Mouse (Mus musculus): ENCODE results near the gene Gnai1. TPM values are rescaled to one million over a fixed set of nuclear protein-coding genes. Genes with fewer than 3 reads are reported as not detected.
A peak's percentile ranks its signal among the peaks of the same experiment; 100 is the strongest.
"Not testable (repeated sequence)": the region's sequence is repeated elsewhere in the genome, so short reads cannot be mapped to it uniquely, and the experiment has no call there.

Gnai1 gene
- polyA plus RNA-seq, 1 experiment: not detected

- WGBS: 82% methylated on average over 4 of the region's 4 CpGs
- Histone ChIP-seq H3K27ac (ENCODE audit: insufficient read depth, low read depth, low read length) (no peak overlapping the region), H3K4me1 (ENCODE audit: control insufficient read depth, insufficient read depth, low read length) (peaks cover 3% of the 10 kb centered on the region; the same call in 1 of the 2 replicates), H3K4me3 (ENCODE audit: insufficient read depth, low read depth, low read length) (no peak overlapping the region)
- TF ChIP-seq POLR2A (IDR thresholded peaks at IDR 0.05; ENCODE audit: insufficient read depth, low read depth, low read length): no peak
- TF ChIP-seq CTCF (IDR thresholded peaks at IDR 0.05; ENCODE audit: insufficient read depth, low read depth, low read length): no peak
Measured at GRCm38 (mm10) chr5:18343455-18344142, 16.6 kb downstream of the Gnai1 start.

DNA sequence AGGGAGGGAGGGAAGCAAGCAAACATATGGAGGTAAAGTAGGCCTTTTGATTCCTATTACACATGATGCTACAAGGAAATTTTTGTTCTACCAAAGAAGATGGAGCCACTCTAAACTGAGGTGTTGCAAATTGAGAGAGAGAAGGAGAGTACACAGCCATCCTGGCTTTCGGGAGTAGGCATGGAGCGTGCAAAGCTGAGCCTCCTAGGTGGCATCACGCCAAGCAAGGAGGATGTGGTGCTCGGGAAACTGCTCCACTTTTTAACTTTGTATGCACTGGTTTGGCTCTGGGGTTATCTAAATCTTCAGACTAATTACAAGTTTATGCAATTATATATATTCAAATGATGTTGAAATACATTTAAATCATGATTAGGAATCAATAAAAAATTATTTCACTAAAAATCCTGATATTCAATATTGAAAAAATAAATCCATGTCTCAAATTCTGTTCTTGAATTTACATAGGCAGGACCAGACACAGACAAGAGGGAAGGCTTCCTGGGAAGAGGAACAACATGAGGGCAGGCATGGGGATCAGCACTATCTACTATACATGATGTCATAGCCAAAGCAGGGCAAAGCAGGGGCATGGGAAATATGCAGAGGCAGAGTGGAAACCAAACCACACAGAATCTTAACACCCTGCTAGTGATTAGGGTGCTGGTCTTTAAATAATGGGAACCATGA lies 17.2 kb downstream of the Gnai1 start:
- no peak overlapping the region for H3K27ac ChIP-seq (ENCODE audit: insufficient read depth, low read depth, low read length)
- WGBS: 30% methylated on average over 4 of the region's 4 CpGs
- TF ChIP-seq POLR2A (IDR thresholded peaks at IDR 0.05; ENCODE audit: insufficient read depth, low read depth, low read length) (no peak), CTCF (IDR thresholded peaks at IDR 0.05; ENCODE audit: insufficient read depth, low read depth, low read length) (no peak)
- H3K4me1 ChIP-seq (ENCODE audit: control insufficient read depth, insufficient read depth, low read length): peaks cover 3% of the 10 kb centered on the region; the same call in 1 of the 2 replicates
- no peak overlapping the region for H3K4me3 ChIP-seq (ENCODE audit: insufficient read depth, low read depth, low read length)

DNA sequence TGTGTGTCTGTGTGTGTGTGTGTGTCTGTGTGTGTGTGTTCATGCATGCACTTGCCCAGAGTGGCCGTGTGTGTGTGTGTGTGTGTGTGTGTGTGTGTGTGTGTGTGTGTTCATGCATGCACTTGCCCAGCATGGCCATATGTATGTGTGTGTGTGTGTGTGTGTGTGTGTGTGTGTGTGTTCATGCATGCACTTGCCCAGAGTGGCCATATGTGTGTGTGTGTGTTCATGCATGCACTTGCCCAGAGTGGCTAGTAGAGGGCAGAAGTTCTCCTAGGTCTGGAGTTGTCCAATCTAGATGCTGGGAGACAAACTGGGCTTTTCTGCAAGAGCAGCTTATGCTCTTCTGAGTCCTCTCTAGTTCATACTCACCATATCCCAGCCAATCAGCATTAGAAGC lies 18.3 kb downstream of the Gnai1 start:
- H3K27ac ChIP-seq (ENCODE audit: insufficient read depth, low read depth, low read length); H3K4me3 ChIP-seq (ENCODE audit: insufficient read depth, low read depth, low read length); H3K4me1 ChIP-seq (ENCODE audit: control insufficient read depth, insufficient read depth, low read length): not testable (repeated sequence)
- WGBS: 82% methylated on average over 1 of the region's 1 CpGs

GRCm38 (mm10) chr5:18332256-18332655 lies 27.9 kb downstream of the Gnai1 start:
- 66% methylated on average over 5 of the region's 5 CpGs for WGBS
- TF ChIP-seq CTCF (IDR thresholded peaks at IDR 0.05; ENCODE audit: insufficient read depth, low read depth, low read length) (no peak), POLR2A (IDR thresholded peaks at IDR 0.05; ENCODE audit: insufficient read depth, low read depth, low read length) (no peak)
- Histone ChIP-seq H3K27ac (ENCODE audit: insufficient read depth, low read depth, low read length) (no peak overlapping the region), H3K4me3 (ENCODE audit: insufficient read depth, low read depth, low read length) (no peak overlapping the region), H3K4me1 (ENCODE audit: control insufficient read depth, insufficient read depth, low read length) (peaks cover 3% of the 10 kb centered on the region)

- H3K4me1 ChIP-seq (ENCODE audit: control insufficient read depth, insufficient read depth, low read length): peaks cover 3% of the 10 kb centered on the region
- no peak for TF ChIP-seq CTCF (IDR thresholded peaks at IDR 0.05; ENCODE audit: insufficient read depth, low read depth, low read length)
- TF ChIP-seq POLR2A (IDR thresholded peaks at IDR 0.05; ENCODE audit: insufficient read depth, low read depth, low read length): no peak
- 20% methylated on average over 8 of the region's 8 CpGs for WGBS
- no peak overlapping the region for H3K4me3 ChIP-seq (ENCODE audit: insufficient read depth, low read depth, low read length)
- peak overlapping the region; percentile 89 for H3K27ac ChIP-seq (ENCODE audit: insufficient read depth, low read depth, low read length)
Measured at GRCm38 (mm10) chr5:18330726-18331125, 29.4 kb downstream of the Gnai1 start.

- peaks cover 3% of the 10 kb centered on the region for H3K4me1 ChIP-seq (ENCODE audit: control insufficient read depth, insufficient read depth, low read length)
- peak overlapping the region; percentile 39; the same call in 1 of the 2 replicates for H3K27ac ChIP-seq (ENCODE audit: insufficient read depth, low read depth, low read length)
- no peak for TF ChIP-seq CTCF (IDR thresholded peaks at IDR 0.05; ENCODE audit: insufficient read depth, low read depth, low read length)
- TF ChIP-seq POLR2A (IDR thresholded peaks at IDR 0.05; ENCODE audit: insufficient read depth, low read depth, low read length): no peak
- H3K4me3 ChIP-seq (ENCODE audit: insufficient read depth, low read depth, low read length): no peak overlapping the region
- 13% methylated on average over 6 of the region's 6 CpGs for WGBS
Measured at GRCm38 (mm10) chr5:18326159-18326558, 34.0 kb downstream of the Gnai1 start.

DNA sequence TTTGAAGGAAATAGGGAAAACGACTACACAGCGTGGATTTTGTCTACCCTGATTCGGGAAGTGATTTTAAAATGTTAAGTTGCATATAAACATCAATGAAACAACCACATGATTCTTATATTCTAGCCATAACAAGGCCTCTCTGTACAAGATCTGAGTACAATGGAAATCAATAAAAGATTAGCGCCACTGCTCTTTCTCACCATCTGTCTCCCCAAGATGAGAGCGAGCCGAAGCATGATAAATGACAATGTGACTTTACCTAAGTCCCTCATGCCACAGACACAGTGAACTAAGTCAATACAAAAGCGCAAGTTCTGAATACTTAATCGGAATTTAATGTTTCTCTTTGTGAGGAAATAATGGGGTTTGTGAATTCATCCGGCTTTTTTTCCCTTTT lies 36.6 kb downstream of the Gnai1 start:
- WGBS: 79% methylated on average over 9 of the region's 9 CpGs
- no peak overlapping the region for H3K27ac ChIP-seq (ENCODE audit: insufficient read depth, low read depth, low read length)
- TF ChIP-seq POLR2A (IDR thresholded peaks at IDR 0.05; ENCODE audit: insufficient read depth, low read depth, low read length): no peak
- TF ChIP-seq CTCF (IDR thresholded peaks at IDR 0.05; ENCODE audit: insufficient read depth, low read depth, low read length): no peak
- no peak overlapping the region for H3K4me3 ChIP-seq (ENCODE audit: insufficient read depth, low read depth, low read length)
- peaks cover 3% of the 10 kb centered on the region for H3K4me1 ChIP-seq (ENCODE audit: control insufficient read depth, insufficient read depth, low read length)

- peaks cover 3% of the 10 kb centered on the region for H3K4me1 ChIP-seq (ENCODE audit: control insufficient read depth, insufficient read depth, low read length)
- H3K27ac ChIP-seq (ENCODE audit: insufficient read depth, low read depth, low read length): no peak overlapping the region; the same call in 1 of the 2 replicates
- TF ChIP-seq CTCF (IDR thresholded peaks at IDR 0.05; ENCODE audit: insufficient read depth, low read depth, low read length) (no peak), POLR2A (IDR thresholded peaks at IDR 0.05; ENCODE audit: insufficient read depth, low read depth, low read length) (no peak)
- H3K4me3 ChIP-seq (ENCODE audit: insufficient read depth, low read depth, low read length): no peak overlapping the region
- 67% methylated on average over 3 of the region's 3 CpGs for WGBS
Measured at GRCm38 (mm10) chr5:18321661-18322060, 38.5 kb downstream of the Gnai1 start.

GRCm38 (mm10) chr5:18318846-18319245 lies 41.3 kb downstream of the Gnai1 start:
- 49% methylated on average over 4 of the region's 4 CpGs for WGBS
- TF ChIP-seq POLR2A (IDR thresholded peaks at IDR 0.05; ENCODE audit: insufficient read depth, low read depth, low read length) (no peak), CTCF (IDR thresholded peaks at IDR 0.05; ENCODE audit: insufficient read depth, low read depth, low read length) (no peak)

More at GRCm38 (mm10) chr5:18318846-18319245, 41.3 kb downstream of the Gnai1 start:
- Histone ChIP-seq H3K27ac (ENCODE audit: insufficient read depth, low read depth, low read length) (no peak overlapping the region; the same call in 1 of the 2 replicates), H3K4me1 (ENCODE audit: control insufficient read depth, insufficient read depth, low read length) (peaks cover 8% of the 10 kb centered on the region), H3K4me3 (ENCODE audit: insufficient read depth, low read depth, low read length) (no peak overlapping the region)

Data from olfactory bulb, adult 2 months (tissue).